Mouse (Mus musculus) adrenal gland, postnatal 10 days (tissue): ENCODE results near the gene Dnah11. TPM values are rescaled to one million over a fixed set of nuclear protein-coding genes. Genes with fewer than 3 reads are reported as not detected.

Experiments used
- DNase-seq: peaks from one replicate; pipeline ENCODE4 v3.0.0; 2021; ENCODE audit warnings: mixed read lengths
- total RNA-seq, 2 experiments: library from RNA; stranded (reverse); gene quantifications; 2 replicates each; pipeline ENCODE4 v1.2.3; 2021

Dnah11 gene
- total RNA-seq, 2 experiments from 2014 or later, result 0.12 to 0.15 TPM

GRCm38 (mm10) chr12:118085291-118085690, 113.6 kb downstream of the Dnah11 start:
- no peak for DNase-seq

DNA sequence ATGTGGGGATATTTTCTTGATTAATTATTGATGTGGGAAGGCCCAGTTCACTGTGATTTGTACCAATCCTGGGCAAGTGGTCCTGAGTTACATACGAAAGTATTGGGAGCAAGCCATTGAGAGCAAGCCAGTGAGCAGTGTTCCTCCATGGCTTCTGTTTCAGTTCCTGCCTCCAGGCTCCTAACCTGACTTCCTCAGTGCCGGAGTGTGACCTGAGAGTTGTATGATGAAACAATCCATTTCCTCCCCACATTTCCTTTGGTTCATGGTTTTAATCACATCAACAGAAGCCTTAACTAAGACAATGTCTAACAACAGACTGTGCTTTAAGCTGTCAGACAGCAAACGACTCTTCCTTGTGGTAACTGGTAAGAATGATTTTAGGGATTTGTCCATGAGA, 114.0 kb downstream of the Dnah11 start:
- DNase-seq, result no peak

GRCm38 (mm10) chr12:118084134-118084533, 114.7 kb downstream of the Dnah11 start:
- DNase-seq, result peak; percentile 19

GRCm38 (mm10) chr12:118080441-118080840, 118.4 kb downstream of the Dnah11 start:
- DNase-seq, result no peak

GRCm38 (mm10) chr12:118078434-118078989, 120.3 kb downstream of the Dnah11 start:
- no peak for DNase-seq

DNA sequence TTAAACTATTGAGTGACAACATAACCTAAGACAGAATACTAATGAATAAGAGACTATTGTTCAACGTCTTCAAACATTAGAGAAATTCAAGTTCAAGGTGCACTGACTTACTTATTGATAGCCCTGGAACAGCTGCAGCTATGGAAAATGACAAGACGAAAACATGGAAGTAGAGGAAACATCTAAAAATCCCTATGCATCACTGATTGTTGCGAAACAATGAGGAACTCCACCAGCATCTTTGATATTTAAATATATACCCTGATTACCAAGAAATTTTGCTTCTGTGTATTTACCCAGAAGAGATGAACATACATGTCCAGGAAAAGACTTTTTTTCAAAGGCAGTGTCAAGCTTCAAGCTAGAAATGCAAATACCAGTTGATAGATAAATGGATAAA, 122.0 kb downstream of the Dnah11 start:
- no peak for DNase-seq

GRCm38 (mm10) chr12:118072181-118072872, 126.5 kb downstream of the Dnah11 start:
- DNase-seq, result no peak

DNA sequence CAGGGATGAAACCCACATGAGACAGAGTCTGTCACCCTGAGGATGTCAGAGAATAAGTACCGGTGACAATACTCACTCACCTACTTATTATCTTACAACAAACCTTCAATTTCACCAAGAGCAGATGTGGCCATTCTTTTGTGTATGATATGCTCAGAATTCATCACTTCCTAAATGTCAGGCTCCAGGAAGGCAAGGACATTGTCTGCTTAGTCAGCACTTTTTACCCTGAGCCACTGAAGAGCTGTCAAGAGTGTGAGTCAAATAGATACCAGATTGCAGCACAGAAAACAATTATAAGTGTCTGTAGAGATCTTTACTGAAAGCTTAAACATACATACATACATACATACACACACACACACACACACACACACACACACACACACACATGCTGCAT, 127.2 kb downstream of the Dnah11 start:
- peak; percentile 3 for DNase-seq

DNA sequence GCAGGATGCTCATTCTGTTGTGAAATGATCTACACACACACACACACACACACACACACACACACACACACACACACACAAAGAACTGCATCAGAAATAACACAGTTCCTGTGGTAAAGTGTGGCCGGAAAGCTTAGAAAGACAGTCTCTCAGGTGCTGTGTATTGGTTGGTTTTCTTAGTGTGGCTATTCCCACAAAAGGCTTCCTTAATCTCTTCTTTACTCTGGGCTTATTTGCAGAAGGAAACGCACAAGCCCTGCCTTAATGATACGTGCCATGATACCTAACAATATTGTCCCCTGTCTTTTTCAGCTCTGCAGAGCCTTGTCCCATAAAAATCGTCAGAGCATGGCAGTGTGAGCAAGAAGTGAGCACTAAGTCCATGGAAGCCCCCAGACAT, 130.1 kb downstream of the Dnah11 start:
- DNase-seq, result no peak

DNA sequence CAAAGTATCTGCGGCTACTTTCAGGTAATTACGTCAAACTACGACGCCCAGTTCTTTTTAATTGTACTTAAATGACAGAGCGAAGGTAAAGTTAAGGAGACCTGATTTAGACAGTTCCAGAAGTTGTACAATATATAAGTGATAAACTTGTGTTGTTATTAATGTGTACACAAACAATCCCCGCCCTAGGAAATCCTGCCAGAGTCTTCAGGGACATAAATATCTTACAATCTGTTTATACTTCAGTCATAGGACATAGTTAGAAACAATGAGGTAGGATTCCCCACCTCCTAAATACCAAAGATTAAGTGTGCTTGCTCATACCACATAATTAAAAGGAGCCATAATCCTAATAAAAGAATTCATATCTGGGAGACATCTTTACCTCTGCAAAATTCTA, 136.5 kb downstream of the Dnah11 start:
- DNase-seq, result no peak

DNA sequence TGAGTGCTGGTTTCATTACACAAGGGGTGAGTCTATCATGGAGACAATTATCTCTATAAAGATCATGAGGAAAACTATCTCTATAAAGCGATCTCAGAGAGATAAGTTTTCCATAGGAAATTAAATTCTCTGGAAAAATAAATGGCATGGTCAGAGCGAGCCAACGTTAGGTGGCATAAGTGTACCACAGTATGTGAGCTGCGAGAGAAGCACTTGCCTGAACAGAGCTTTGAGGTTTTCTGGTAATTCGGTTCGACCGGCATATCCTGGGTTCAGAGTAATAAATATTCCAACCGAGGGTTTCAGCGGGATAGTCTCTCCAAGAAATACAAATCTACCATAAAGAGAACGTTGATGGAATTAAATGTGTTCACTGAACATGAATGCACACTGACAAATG, 142.0 kb downstream of the Dnah11 start:
- DNase-seq, result no peak

GRCm38 (mm10) chr12:118045381-118045780, 153.5 kb downstream of the Dnah11 start:
- no peak for DNase-seq

DNA sequence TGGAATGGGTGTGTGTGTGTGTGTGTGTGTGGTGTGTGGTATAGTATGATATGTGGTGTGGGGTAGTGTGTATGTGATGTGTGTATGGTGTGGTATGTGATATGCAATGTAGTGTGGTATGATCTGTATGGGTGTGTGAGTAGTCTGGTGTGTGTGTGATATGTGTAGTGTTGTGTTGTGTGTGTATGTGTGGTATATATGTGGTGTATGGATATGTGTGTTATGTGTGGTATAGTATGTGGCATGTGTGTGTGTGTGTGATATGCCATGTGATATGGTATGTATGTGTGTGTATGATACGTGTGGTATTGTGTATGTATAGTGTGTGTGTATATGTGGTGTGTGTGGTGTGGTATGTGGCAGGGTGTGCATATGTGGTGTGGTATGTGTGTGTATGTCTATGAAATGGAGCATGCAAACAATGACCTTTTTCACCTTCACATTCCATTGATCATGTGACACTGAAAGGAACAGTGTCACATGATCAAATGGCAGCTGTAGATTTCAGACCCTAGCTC, 155.7 kb downstream of the Dnah11 start:
- DNase-seq, result no peak

DNA sequence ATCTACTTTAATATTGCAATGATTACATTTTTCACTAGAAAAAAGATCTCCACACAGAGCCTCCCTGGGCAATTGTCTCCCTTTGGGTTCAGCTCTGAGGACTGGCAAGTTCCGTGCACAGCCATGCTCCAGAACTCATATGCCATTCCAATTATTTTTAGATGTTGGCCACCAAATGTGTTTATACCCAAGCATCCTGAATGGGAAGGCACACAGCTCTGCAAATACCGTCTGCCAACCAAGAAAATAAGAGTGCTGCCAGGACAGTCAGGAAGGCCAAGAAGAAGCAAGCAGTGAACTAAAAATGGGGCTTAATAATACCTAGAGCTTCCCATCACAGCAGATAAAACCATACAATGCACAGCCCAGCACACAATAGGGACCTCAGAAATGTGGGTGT, 156.6 kb downstream of the Dnah11 start:
- no peak for DNase-seq

DNA sequence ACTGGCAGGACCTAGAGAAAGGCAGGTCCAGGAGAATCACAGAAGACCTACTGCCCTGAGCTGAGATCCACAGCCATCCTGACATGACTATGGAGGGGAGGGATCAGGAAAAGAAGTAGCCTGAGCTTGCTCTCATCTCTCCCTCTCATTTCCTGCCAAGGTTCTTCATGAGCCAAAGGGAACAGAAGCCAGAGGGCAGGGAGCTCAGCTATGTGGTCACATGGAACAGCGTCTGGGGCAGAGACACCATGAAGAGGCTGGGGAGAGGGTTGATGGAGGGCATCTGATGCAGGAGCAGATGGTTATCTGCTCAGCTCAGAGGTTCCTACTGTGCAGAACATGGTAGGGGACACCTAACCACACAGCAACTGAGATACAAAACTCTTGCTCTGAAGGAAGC, 163.9 kb downstream of the Dnah11 start:
- no peak for DNase-seq

DNA sequence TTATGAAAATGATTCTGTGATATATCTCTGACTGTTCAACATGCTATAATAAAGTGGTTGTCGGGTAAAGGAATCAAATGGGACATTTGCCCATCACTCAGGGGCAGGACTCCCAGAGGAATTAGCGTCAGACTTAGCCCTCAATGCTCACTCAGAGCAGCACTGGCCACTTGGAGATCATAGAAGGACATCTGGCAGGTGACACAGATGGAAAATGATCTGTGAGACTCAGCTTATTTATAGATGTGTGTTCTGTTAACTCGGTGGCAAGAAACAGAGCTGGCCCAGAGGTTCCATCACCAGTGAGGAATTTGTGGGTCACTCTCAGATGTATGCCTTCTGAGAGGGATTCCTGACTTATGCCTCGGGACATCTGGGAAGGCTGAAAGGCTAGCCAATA, 173.1 kb downstream of the Dnah11 start:
- no peak for DNase-seq

- no peak for DNase-seq
These were observed 179.9 kb downstream of the Dnah11 start for GRCm38 (mm10) chr12:118018936-118019335.

GRCm38 (mm10) chr12:118013872-118014271, 185.0 kb downstream of the Dnah11 start:
- DNase-seq, result no peak

GRCm38 (mm10) chr12:118011921-118012320, 186.9 kb downstream of the Dnah11 start:
- DNase-seq, result no peak

GRCm38 (mm10) chr12:117994938-117995337, 203.9 kb downstream of the Dnah11 start:
- DNase-seq, result no peak

DNA sequence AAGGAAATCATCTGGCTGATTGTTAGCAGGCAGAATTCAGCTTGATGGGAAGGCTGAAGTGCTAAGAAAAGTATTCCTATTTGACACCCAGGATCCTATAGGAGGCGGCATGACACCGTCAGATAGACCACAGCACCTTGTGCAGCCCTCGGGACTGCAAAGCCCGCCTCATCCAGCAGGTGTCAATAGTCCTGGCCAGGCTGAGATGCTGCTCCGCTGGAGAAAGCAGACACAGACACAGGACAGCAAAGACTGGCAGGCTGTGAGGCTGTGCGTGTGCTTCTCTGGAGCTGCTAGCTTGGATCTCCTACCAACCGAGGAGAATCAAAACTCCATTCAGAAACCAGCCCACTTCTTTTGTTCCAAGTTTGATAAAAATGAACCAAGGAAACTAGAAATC, 205.3 kb downstream of the Dnah11 start:
- DNase-seq, result peak; percentile 82

DNA sequence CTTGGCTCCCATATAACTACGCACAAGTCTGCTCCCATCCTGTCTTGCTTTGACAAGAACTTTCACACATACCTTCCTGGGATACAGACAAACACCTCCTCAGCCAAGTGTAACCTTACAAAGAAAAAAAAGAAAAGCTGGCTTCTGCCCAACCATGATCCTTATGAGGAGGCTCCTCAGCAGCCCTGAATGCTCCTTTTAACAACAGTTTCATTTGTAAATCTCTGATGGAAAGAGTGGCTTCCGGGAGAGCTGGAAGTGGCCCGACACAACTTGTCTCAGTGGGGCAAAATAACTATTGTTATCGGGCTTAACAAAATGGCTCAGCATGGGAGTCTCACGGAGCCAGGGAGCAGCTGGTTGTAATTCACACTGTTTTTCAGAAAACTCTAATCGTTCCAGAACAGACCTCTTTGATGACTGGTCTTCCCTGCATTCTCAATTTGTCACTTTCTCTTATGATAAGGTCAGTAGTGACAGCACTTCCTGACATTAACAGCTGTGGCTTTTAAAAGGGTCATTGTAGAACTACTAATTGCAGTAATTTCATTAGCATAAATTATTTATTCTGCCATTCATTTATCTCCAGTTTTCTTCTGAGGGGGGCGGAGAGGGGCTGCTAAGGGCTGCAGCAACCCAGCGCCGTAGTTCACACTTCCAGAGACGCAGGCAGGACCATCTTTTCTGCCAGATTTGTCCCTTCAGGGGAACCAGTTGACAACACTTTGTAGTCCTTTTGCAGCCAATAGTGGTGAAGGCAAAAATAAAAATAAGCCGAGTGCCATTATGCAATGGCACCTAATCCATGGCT, 209.6 kb downstream of the Dnah11 start:
- DNase-seq, result no peak

DNA sequence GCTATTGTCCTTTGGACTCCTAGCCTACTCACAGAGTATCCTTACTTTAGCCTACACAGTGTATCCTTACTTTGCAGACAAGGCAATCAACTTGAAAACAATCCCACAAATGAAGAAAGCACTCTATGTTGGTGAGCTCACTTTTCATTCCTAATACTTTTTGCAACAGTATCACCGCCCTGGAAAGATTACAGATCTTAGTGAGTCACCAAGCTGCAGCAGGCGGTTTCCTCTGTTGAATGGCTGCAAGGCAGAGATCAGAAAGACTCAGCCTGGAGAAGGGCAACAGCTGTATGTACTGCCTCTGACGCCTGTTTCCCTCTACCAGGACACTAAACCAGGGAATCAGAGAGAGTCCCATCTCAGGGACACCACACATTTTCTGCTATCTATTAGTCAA, 218.5 kb downstream of the Dnah11 start:
- DNase-seq, result no peak
